Mouse (Mus musculus): Measurements from ENCODE around the gene Grn.

Grn gene

GRCm38 (mm10) chr11:102479581-102479980 lies 49.5 kb downstream of the Grn start:
- no peak for DNase-seq (ENCODE audit: low spot score in 2 of 2)

- no peak for DNase-seq (ENCODE audit: low spot score in 2 of 2)
Observed at GRCm38 (mm10) chr11:102480111-102480510, 50.0 kb downstream of the Grn start.

DNA sequence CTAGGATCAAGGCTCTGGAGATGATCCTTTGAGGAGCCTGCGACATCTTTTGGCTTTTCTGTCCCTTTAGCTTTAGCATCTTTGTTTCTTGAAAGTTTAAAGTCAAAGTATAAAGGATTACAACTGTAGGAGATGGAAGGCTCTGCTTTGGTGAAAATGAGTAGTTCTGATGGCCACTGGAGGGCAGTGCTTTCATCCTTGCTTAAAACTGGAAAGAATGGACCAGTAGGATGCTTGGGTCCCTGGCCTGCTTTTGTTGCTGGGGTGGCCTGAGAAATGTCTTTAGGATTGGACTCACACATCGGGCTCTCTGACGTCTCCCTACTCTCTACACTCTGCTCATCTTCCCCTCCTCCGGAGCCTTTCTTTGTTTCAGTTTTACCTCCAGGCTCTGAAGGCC lies 50.8 kb downstream of the Grn start:
- no peak for DNase-seq (ENCODE audit: low spot score in 2 of 2)

- DNase-seq (ENCODE audit: low spot score in 2 of 2): no peak
Observed at GRCm38 (mm10) chr11:102481779-102482178, 51.7 kb downstream of the Grn start.
